8 mouse cellular contexts compared by ENCODE assay signal in the genomic region with DNA sequence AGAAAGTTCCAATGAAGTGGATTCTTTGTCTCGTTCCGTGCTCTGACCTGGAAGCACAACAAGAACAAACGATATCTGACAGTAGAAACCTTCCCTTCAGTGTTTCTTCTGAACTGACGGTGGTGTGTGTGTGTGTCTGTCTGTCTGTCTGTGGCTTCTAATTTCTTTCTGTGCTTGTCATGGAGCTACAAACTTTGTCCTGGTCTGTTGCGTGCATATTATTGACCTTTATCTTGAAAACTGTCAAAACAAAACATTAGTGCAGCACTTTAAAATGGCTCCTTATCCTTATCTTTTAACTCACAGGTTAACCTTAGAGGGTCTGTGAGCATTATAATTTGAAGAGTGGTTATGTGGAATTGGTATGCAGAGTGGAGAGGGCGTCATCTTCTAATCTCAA. TPM values are rescaled to one million over a fixed set of nuclear protein-coding genes. Genes with fewer than 3 reads are reported as not detected.
DNase-seq lines count a peak whose midpoint lies in the region; ATAC-seq and TF ChIP-seq lines count a peak whose summit lies in the region.

No protein-coding gene starts in this region.

- H3K9me3 ChIP-seq in limb, embryonic 10.5 days (replicated peaks): no peaks in the 10 kb centered on the region
- no peaks in the 10 kb centered on the region for H3K9me3 ChIP-seq in neural tube, embryonic 12.5 days

- peak overlapping the region; percentile 95; the same call in 1 of the 2 replicates for H3K4me3 ChIP-seq in liver, adult 2 months (ENCODE audit: insufficient read depth, low read depth, low read length)
- peak overlapping the region; percentile 92 for H3K4me3 ChIP-seq in embryonic fibroblast, embryonic 13.5 days (ENCODE audit: insufficient read depth, low read length)
- H3K4me3 ChIP-seq in limb, embryonic 10.5 days: peak overlapping the region; percentile 99
- peak overlapping the region; percentile 99 for H3K4me3 ChIP-seq in neural tube, embryonic 12.5 days

- H3K4me1 ChIP-seq in liver, adult 2 months (ENCODE audit: control insufficient read depth, insufficient read depth, low read length): peaks cover 23% of the 10 kb centered on the region
- peaks cover 20% of the 10 kb centered on the region for H3K4me1 ChIP-seq in embryonic fibroblast, embryonic 13.5 days (ENCODE audit: control insufficient read depth, insufficient read depth, low read length)
- peaks cover 44% of the 10 kb centered on the region for H3K4me1 ChIP-seq in limb, embryonic 10.5 days
- H3K4me1 ChIP-seq in neural tube, embryonic 12.5 days: peaks cover 30% of the 10 kb centered on the region

- peak overlapping the region; percentile 78 for H3K4me2 ChIP-seq in neural tube, embryonic 12.5 days (replicated peaks)

- no peak for TF ChIP-seq POLR2A in liver, adult 2 months (IDR thresholded peaks at IDR 0.05; ENCODE audit: extremely low read depth, insufficient read depth, low read length)
- no peak for TF ChIP-seq POLR2A in embryonic fibroblast, embryonic 13.5 days (IDR thresholded peaks at IDR 0.05; ENCODE audit: low read depth, low read length)

- H3K36me3 ChIP-seq in liver, adult 2 months (ENCODE audit: control insufficient read depth, insufficient read depth, low read length): peaks cover 27% of the 10 kb centered on the region
- H3K36me3 ChIP-seq in limb, embryonic 10.5 days: peaks cover 45% of the 10 kb centered on the region
- H3K36me3 ChIP-seq in neural tube, embryonic 12.5 days: peaks cover 36% of the 10 kb centered on the region

- no peak for ATAC-seq in neural tube, embryonic 12.5 days (ENCODE audit: low FRiP score, low read depth)
- no peak for ATAC-seq in cerebellum, adult (ENCODE audit: insufficient number of reproducible peaks, low FRiP score, low TSS enrichment)

- H3K27ac ChIP-seq in liver, adult 2 months (replicated peaks; ENCODE audit: insufficient read depth, low read depth, low read length): 0 out of 2 replicates have a peak overlapping the region, but pooled peaks have one; percentile 19
- peak overlapping the region; percentile 23; the same call in 1 of the 2 replicates for H3K27ac ChIP-seq in embryonic fibroblast, embryonic 13.5 days (ENCODE audit: insufficient read depth, low read length)
- no peak overlapping the region for H3K27ac ChIP-seq in limb, embryonic 10.5 days
- H3K27ac ChIP-seq in neural tube, embryonic 12.5 days: no peak overlapping the region

- WGBS in liver, adult 2 months: 11% methylated on average over 6 of the region's 6 CpGs
- 81% methylated on average over 6 of the region's 6 CpGs for WGBS in limb, embryonic 10.5 days
- 64% methylated on average over 6 of the region's 6 CpGs for WGBS in neural tube, embryonic 12.5 days

- no peaks in the 10 kb centered on the region for H3K27me3 ChIP-seq in liver, adult 2 months (ENCODE audit: control insufficient read depth, insufficient read depth, low read length)
- H3K27me3 ChIP-seq in limb, embryonic 10.5 days (ENCODE audit: low read depth, poor library complexity, severe bottlenecking): no peaks in the 10 kb centered on the region
- no peaks in the 10 kb centered on the region for H3K27me3 ChIP-seq in neural tube, embryonic 12.5 days (replicated peaks)

- no peak for TF ChIP-seq CTCF in liver, adult 2 months (IDR thresholded peaks at IDR 0.05; ENCODE audit: low read depth, low read length)
- no peak for TF ChIP-seq CTCF in embryonic fibroblast, embryonic 13.5 days (IDR thresholded peaks at IDR 0.05; ENCODE audit: borderline replicate concordance, insufficient read depth, low read length)

- peaks cover 32% of the 10 kb centered on the region for H3K79me2 ChIP-seq in liver, adult 2 months (ENCODE audit: control insufficient read depth, insufficient read depth, low read length)

- DNase-seq in liver, adult 2 months (ENCODE audit: extremely low read depth, low read depth, low spot score): peak; percentile 52
- no peak for DNase-seq in liver
- no peak for DNase-seq in limb, embryonic 10.5 days (ENCODE audit: low spot score)
- DNase-seq in adrenal gland, postnatal 14 days: no peak
- no peak for DNase-seq in right cerebral cortex, postnatal 10 days (ENCODE audit: low spot score in 2 of 2)

- H3K9ac ChIP-seq in liver, adult 2 months (ENCODE audit: low read depth, low read length): peak overlapping the region; percentile 64
- peak overlapping the region; percentile 98 for H3K9ac ChIP-seq in neural tube, embryonic 12.5 days

RNA-seq across cellular contexts. Expression of gene Prkar1a, which starts 3.3 kb away (rescaled TPM):
- 47.2 and 56.4 TPM in 2 replicates for total RNA-seq in liver, adult 2 months (2014; rRNA removed)
- 51.1 and 59.9 TPM in 2 replicates for polyA plus RNA-seq in liver, adult 2 months (2012; rRNA removed)
- 215 and 254 TPM in 2 replicates for polyA plus RNA-seq in embryonic fibroblast, embryonic 13.5 days (2011; ENCODE audit: insufficient read length, low read depth, missing spikeins)
- 290 and 338 TPM in 2 replicates for polyA plus RNA-seq in limb, embryonic 10.5 days (2016; fragmentation: Nextera tagmentation; extraction: Ambion mirVana)
- 454 TPM in 2 replicates for polyA plus RNA-seq in neural tube, embryonic 12.5 days (2016; fragmentation: Nextera tagmentation; extraction: Ambion mirVana)
- 346 and 353 TPM in 2 replicates for total RNA-seq in adrenal gland, postnatal 14 days (2021)

RNA-seq across cellular contexts. Expression of gene Wipi1, which starts 40.7 kb away (rescaled TPM):
- 8.5 and 8.8 TPM in 2 replicates for total RNA-seq in liver, adult 2 months (2014; rRNA removed)
- 6.4 and 7.3 TPM in 2 replicates for polyA plus RNA-seq in liver, adult 2 months (2012; rRNA removed)
- 87.9 and 111 TPM in 2 replicates for polyA plus RNA-seq in embryonic fibroblast, embryonic 13.5 days (2011; ENCODE audit: insufficient read length, low read depth, missing spikeins)
- polyA plus RNA-seq in limb, embryonic 10.5 days (2016; fragmentation: Nextera tagmentation; extraction: Ambion mirVana): 33.3 and 42.3 TPM in 2 replicates
- 19.7 and 21.5 TPM in 2 replicates for polyA plus RNA-seq in neural tube, embryonic 12.5 days (2016; fragmentation: Nextera tagmentation; extraction: Ambion mirVana)
- total RNA-seq in adrenal gland, postnatal 14 days (2021): 31.9 and 40.0 TPM in 2 replicates

Comparison
In these comparisons a context has a peak if more than half of its experiments do, and no peak if none do; other contexts are left out.
1. H3K27ac ChIP-seq: peak in liver, adult 2 months (single experiment) and embryonic fibroblast, embryonic 13.5 days (single experiment); none in limb, embryonic 10.5 days (single experiment) and neural tube, embryonic 12.5 days (single experiment).
2. Peak in every context shown above with its lines, with median percentiles within 50 percentile points of each other: H3K4me3 ChIP-seq.